28 mouse cellular contexts compared by ENCODE assay signal in genomic region chr5:8974721-8975120, GRCm38 (mm10).
"Had no signal": no experiment of that assay in that cellular context is flagged by ENCODE, and none has a peak within 500 bp of the region (broad histone marks: within the 10 kb centered on the region; RNA-seq: fewer than 3 reads in every experiment).

No protein-coding gene starts in this region.

- H3K4me1 ChIP-seq: embryonic facial prominence, embryonic 10.5 days; embryonic facial prominence, embryonic 12.5 days; embryonic facial prominence, embryonic 13.5 days; embryonic facial prominence, embryonic 15.5 days; forebrain, embryonic 12.5 days; forebrain, embryonic 13.5 days; forebrain, embryonic 15.5 days had no signal

- H3K4me2 ChIP-seq: embryonic facial prominence, embryonic 12.5 days; embryonic facial prominence, embryonic 13.5 days; embryonic facial prominence, embryonic 15.5 days; forebrain, embryonic 12.5 days; forebrain, embryonic 13.5 days; forebrain, embryonic 15.5 days had no signal

- H3K4me3 ChIP-seq: embryonic facial prominence, embryonic 10.5 days; embryonic facial prominence, embryonic 12.5 days; embryonic facial prominence, embryonic 13.5 days; embryonic facial prominence, embryonic 15.5 days; erythroblast, embryonic 14.5 days; forebrain, embryonic 10.5 days; forebrain, embryonic 12.5 days; forebrain, embryonic 13.5 days; forebrain, embryonic 15.5 days; gastrocnemius, adult 2 months had no signal

- H3K9me3 ChIP-seq: embryonic facial prominence, embryonic 10.5 days; embryonic facial prominence, embryonic 12.5 days; embryonic facial prominence, embryonic 13.5 days; embryonic facial prominence, embryonic 15.5 days; forebrain, embryonic 10.5 days; forebrain, embryonic 12.5 days; forebrain, embryonic 13.5 days; forebrain, embryonic 15.5 days had no signal

- H3K27me3 ChIP-seq: embryonic facial prominence, embryonic 12.5 days; embryonic facial prominence, embryonic 13.5 days; embryonic facial prominence, embryonic 15.5 days; forebrain, embryonic 12.5 days; forebrain, embryonic 13.5 days; forebrain, embryonic 15.5 days had no signal

- H3K27ac ChIP-seq: embryonic facial prominence, embryonic 10.5 days; embryonic facial prominence, embryonic 12.5 days; embryonic facial prominence, embryonic 13.5 days; embryonic facial prominence, embryonic 15.5 days; forebrain, embryonic 10.5 days; forebrain, embryonic 12.5 days; forebrain, embryonic 13.5 days; forebrain, embryonic 15.5 days; gastrocnemius, adult 2 months had no signal

- H3K9ac ChIP-seq: embryonic facial prominence, embryonic 12.5 days; embryonic facial prominence, embryonic 13.5 days; embryonic facial prominence, embryonic 15.5 days; forebrain, embryonic 12.5 days; forebrain, embryonic 13.5 days; forebrain, embryonic 15.5 days; forebrain, postnatal 0 days had no signal

- DNase-seq: cerebellum, adult 18-20 months; cerebellum, adult 2 months; cerebellum, adult 8-10 months; cerebellum, adult 9-10 months; cerebellum, adult 9-11 months; cerebellum, postnatal 10 days; cerebellum, postnatal 14 days; cerebellum, postnatal 25 days; cerebellum, postnatal 36 days; embryo, embryonic 11 days; forebrain, postnatal 0 days; gastrocnemius, adult 2 months; gastrocnemius, postnatal 10 days; gastrocnemius, postnatal 14 days; gastrocnemius, postnatal 25 days; gastrocnemius, postnatal 36 days; heart, adult 11 months had no signal

- ATAC-seq: forebrain, embryonic 13.5 days; forebrain, embryonic 14.5 days; forebrain, embryonic 15.5 days; forebrain, embryonic 16.5 days; forebrain, postnatal 0 days had no signal
